Mouse (Mus musculus): ENCODE measurements around the gene Glipr2. TPM values are rescaled to one million over a fixed set of nuclear protein-coding genes. Genes with fewer than 3 reads are reported as not detected.

Glipr2 gene
- total RNA-seq, 1 experiment = 93.2 TPM

- Histone ChIP-seq H3K4me1 (ENCODE audit: control insufficient read depth in 2 of 2, insufficient read depth in 2 of 2, low read length in 2 of 2, poor library complexity in 1 of 2) (peaks cover 1 to 7% of the 10 kb centered on the region in 2 experiments; a peak in 2 of 4 replicates), H3K4me3 (ENCODE audit: insufficient read depth in 1 of 2, low read depth in 1 of 2, low read length in 2 of 2, poor library complexity in 1 of 2, severe bottlenecking in 1 of 2) (peak overlapping the region in 1 of 2 experiments; percentile 65; a peak in 1 of 4 replicates), H3K9ac (ENCODE audit: insufficient read depth, low read depth, low read length, poor library complexity, severe bottlenecking) (0 out of 2 replicates have a peak overlapping the region, but pooled peaks have one; percentile 38), H3K36me3 (ENCODE audit: control insufficient read depth, insufficient read depth, low read length, poor library complexity, severe bottlenecking) (peaks cover 2% of the 10 kb centered on the region; the same call in 1 of the 2 replicates), H3K27ac (ENCODE audit: insufficient read depth, low read depth, low read length, poor library complexity, severe bottlenecking) (0 out of 2 replicates have a peak overlapping the region, but pooled peaks have one; percentile 37), H3K9me3 (ENCODE audit: control insufficient read depth, insufficient read depth, low read depth, low read length) (no peaks in the 10 kb centered on the region)
- DNase-seq (ENCODE audit: low read depth, low spot score) = no peak
- TF ChIP-seq ZC3H11A (IDR thresholded peaks at IDR 0.05; ENCODE audit: borderline replicate concordance, low read depth, low read length) (no peak), MAFK (IDR thresholded peaks at IDR 0.05; ENCODE audit: insufficient read depth, low read depth, low read length) (no peak), HCFC1 (IDR thresholded peaks at IDR 0.05; ENCODE audit: borderline replicate concordance, insufficient read depth, low read length) (no peak), CHD2 (IDR thresholded peaks at IDR 0.05; ENCODE audit: low read depth, low read length) (no peak), ZNF384 (IDR thresholded peaks at IDR 0.05; ENCODE audit: low read depth, low read length) (no peak)
- in situ Hi-C loops (cut with MboI; ENCODE audit: low sequenced_read_pairs in 2 of 2, unreplicated experiment in 2 of 2) = no loop called here
Observed at GRCm38 (mm10) chr4:44004623-44005409, 47.6 kb downstream of the Glipr2 start.

DNA sequence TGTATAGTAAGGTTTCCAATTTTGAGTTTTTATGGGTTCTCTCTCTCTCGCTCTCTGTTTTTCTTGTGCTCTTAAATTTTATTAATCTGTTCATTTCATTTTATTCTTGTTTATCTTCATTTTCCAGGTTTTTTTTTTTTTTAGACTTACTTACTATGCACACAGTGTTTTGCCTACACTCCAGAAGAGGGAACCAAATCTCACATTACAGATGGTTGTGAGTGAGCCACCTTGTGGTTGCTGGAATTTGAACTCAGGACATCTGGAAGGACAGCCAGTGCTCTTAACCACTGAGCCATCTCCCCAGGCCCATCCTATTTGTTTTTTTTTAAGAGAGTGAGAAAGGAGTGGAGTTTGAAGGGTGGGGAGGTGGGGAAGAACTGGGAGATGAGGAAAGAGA is 53.0 kb downstream of the Glipr2 start:
- in situ Hi-C loops (cut with MboI; ENCODE audit: low sequenced_read_pairs in 2 of 2, unreplicated experiment in 2 of 2) = no loop called here
- no peak for DNase-seq (ENCODE audit: low read depth, low spot score)
- Histone ChIP-seq H3K9ac (ENCODE audit: insufficient read depth, low read depth, low read length, poor library complexity, severe bottlenecking) (no peak overlapping the region), H3K4me1 (ENCODE audit: control insufficient read depth in 2 of 2, insufficient read depth in 2 of 2, low read length in 2 of 2, poor library complexity in 1 of 2) (peaks cover 0 to 15% of the 10 kb centered on the region in 2 experiments; a peak in 3 of 4 replicates), H3K36me3 (ENCODE audit: control insufficient read depth, insufficient read depth, low read length, poor library complexity, severe bottlenecking) (peaks cover 13% of the 10 kb centered on the region), H3K9me3 (ENCODE audit: control insufficient read depth, insufficient read depth, low read depth, low read length) (no peaks in the 10 kb centered on the region), H3K27ac (ENCODE audit: insufficient read depth, low read depth, low read length, poor library complexity, severe bottlenecking) (no peak overlapping the region), H3K4me3 (ENCODE audit: insufficient read depth in 1 of 2, low read depth in 1 of 2, low read length in 2 of 2, poor library complexity in 1 of 2, severe bottlenecking in 1 of 2) (no peak overlapping the region)
- TF ChIP-seq MAFK (IDR thresholded peaks at IDR 0.05; ENCODE audit: insufficient read depth, low read depth, low read length) = no peak
- TF ChIP-seq ZNF384 (IDR thresholded peaks at IDR 0.05; ENCODE audit: low read depth, low read length) = peak; percentile 69; the same call in 1 of the 2 replicates

- in situ Hi-C loops (cut with MboI; ENCODE audit: low sequenced_read_pairs in 2 of 2, unreplicated experiment in 2 of 2) = no loop called here
- H3K27ac ChIP-seq (ENCODE audit: insufficient read depth, low read depth, low read length, poor library complexity, severe bottlenecking) = no peak overlapping the region
- H3K4me3 ChIP-seq (ENCODE audit: insufficient read depth in 1 of 2, low read depth in 1 of 2, low read length in 2 of 2, poor library complexity in 1 of 2, severe bottlenecking in 1 of 2) = peak overlapping the region in 1 of 2 experiments; percentile 41; a peak in 1 of 4 replicates
- H3K9me3 ChIP-seq (ENCODE audit: control insufficient read depth, insufficient read depth, low read depth, low read length) = no peaks in the 10 kb centered on the region
- peak overlapping the region; percentile 39; the same call in 1 of the 2 replicates for H3K9ac ChIP-seq (ENCODE audit: insufficient read depth, low read depth, low read length, poor library complexity, severe bottlenecking)
- DNase-seq (ENCODE audit: low read depth, low spot score) = no peak
- peaks cover 0 to 14% of the 10 kb centered on the region in 2 experiments; a peak in 3 of 4 replicates for H3K4me1 ChIP-seq (ENCODE audit: control insufficient read depth in 2 of 2, insufficient read depth in 2 of 2, low read length in 2 of 2, poor library complexity in 1 of 2)
- TF ChIP-seq HCFC1 (IDR thresholded peaks at IDR 0.05; ENCODE audit: borderline replicate concordance, insufficient read depth, low read length) = no peak
- H3K36me3 ChIP-seq (ENCODE audit: control insufficient read depth, insufficient read depth, low read length, poor library complexity, severe bottlenecking) = peaks cover 11% of the 10 kb centered on the region
Observed at GRCm38 (mm10) chr4:44010893-44011292, 53.7 kb downstream of the Glipr2 start.

- H3K27ac ChIP-seq (ENCODE audit: insufficient read depth, low read depth, low read length, poor library complexity, severe bottlenecking) = peak overlapping the region; percentile 68; the same call in 1 of the 2 replicates
- peaks cover 14% of the 10 kb centered on the region for H3K36me3 ChIP-seq (ENCODE audit: control insufficient read depth, insufficient read depth, low read length, poor library complexity, severe bottlenecking)
- peak overlapping the region; percentile 76; the same call in 1 of the 2 replicates for H3K9ac ChIP-seq (ENCODE audit: insufficient read depth, low read depth, low read length, poor library complexity, severe bottlenecking)
- no peak for TF ChIP-seq CHD2 (IDR thresholded peaks at IDR 0.05; ENCODE audit: low read depth, low read length)
- TF ChIP-seq ZNF384 (IDR thresholded peaks at IDR 0.05; ENCODE audit: low read depth, low read length) = peak; percentile 83
- no peaks in the 10 kb centered on the region for H3K9me3 ChIP-seq (ENCODE audit: control insufficient read depth, insufficient read depth, low read depth, low read length)
- in situ Hi-C loops (cut with MboI; ENCODE audit: low sequenced_read_pairs in 2 of 2, unreplicated experiment in 2 of 2) = no loop called here
- peaks cover 0 to 14% of the 10 kb centered on the region in 2 experiments; a peak in 3 of 4 replicates for H3K4me1 ChIP-seq (ENCODE audit: control insufficient read depth in 2 of 2, insufficient read depth in 2 of 2, low read length in 2 of 2, poor library complexity in 1 of 2)
- peak overlapping the region; percentile 81 to 95 for H3K4me3 ChIP-seq (ENCODE audit: insufficient read depth in 1 of 2, low read depth in 1 of 2, low read length in 2 of 2, poor library complexity in 1 of 2, severe bottlenecking in 1 of 2)
- DNase-seq (ENCODE audit: low read depth, low spot score) = no peak
Observed at GRCm38 (mm10) chr4:44011799-44012198, 54.6 kb downstream of the Glipr2 start.

All from ES-E14 (cell line).